Mouse (Mus musculus) mammary gland, adult 2 months (tissue): ENCODE measurements around the gene Marcks. TPM values are rescaled to one million over a fixed set of nuclear protein-coding genes. Genes with fewer than 3 reads are reported as not detected.

Experiments used
- polyA plus RNA-seq: library from polyadenylated mRNA; depleted of rRNA; stranded (reverse); fragments of >200 nt; gene quantifications from 2 replicates; pipeline ENCODE4 v1.2.3, GENCODE M21; 2012; ENCODE audit warnings: low replicate concordance; rRNA removed

Marcks gene
- polyA plus RNA-seq, result 22.2 and 69.0 TPM in 2 replicates

DNA sequence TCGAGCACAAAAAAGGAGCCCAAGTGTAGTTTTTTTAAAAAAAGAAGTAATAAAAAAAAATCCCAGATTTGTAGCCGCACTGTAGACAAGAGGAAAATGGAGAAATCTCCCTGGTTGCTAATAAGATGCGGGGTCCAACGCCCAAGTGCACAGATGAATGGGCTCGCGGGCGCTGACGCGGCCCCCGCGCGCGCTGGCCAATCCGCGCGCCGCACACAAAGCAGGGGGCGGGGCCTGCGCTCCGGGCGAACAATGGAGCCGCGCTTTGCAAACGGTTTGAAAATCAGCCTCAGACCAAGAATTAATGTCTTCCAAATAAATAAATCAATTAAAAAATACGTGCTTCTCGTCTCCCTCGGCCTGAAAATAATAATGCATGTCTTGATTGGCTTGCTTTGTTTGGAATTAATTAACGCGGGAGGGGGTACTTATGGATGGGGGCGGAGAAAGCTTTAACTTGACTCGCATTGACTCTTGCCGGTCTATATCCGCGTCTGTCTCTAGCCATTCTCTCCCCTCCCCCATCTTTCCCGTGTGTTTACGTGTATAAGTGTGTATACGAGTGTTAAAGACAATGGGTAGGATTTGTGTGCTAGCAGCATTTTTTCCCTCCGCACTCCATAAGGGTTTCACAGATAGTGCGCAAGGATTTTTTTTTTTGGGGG lies at the start of gene Marcks:
Gene Marcks (minus strand): TSS at position 143 of the 665 bp plus-strand sequence.

Other genes with a start within 250 kb of the Marcks start
- gene Hdac2, start 164.4 kb downstream of the Marcks start, polyA plus RNA-seq, result 8.9 and 11.7 TPM in 2 replicates